Mouse (Mus musculus) kidney, postnatal 0 days (tissue): ENCODE results near the gene Pbxip1. TPM values are rescaled to one million over a fixed set of nuclear protein-coding genes. Genes with fewer than 3 reads are reported as not detected.
A peak's percentile ranks its signal among the peaks of the same experiment; 100 is the strongest.
"Not testable (repeated sequence)": the region's sequence is repeated elsewhere in the genome, so short reads cannot be mapped to it uniquely, and the experiment has no call there.

Source experiments
- ATAC-seq: fragments of 200-750 bp; cut with Nextera tagmentation; replicated peaks from 2 replicates; pipeline ENCODE4 v1.8.0; 2017; ENCODE audit warnings: low read depth, moderate number of reproducible peaks, moderate TSS enrichment, moderate library complexity; ENCODE audit not compliant: low FRiP score
- DNase-seq: peaks from one replicate; pipeline ENCODE4 v3.0.0-alpha.2; 2016; ENCODE audit warnings: low spot score
- H3K27ac ChIP-seq: fragments of 300-500 bp; sonication (generic); 2 replicates; pipeline ENCODE4 v1.5.1; 2014; ENCODE audit warnings: mild to moderate bottlenecking
- H3K27me3 ChIP-seq: fragments of 300-500 bp; sonication (generic); 2 replicates; pipeline ENCODE4 v1.6.1; 2014; ENCODE audit warnings: low read length, mixed read lengths; ENCODE audit not compliant: insufficient read depth
- H3K36me3 ChIP-seq: fragments of 300-500 bp; sonication (generic); 2 replicates; pipeline ENCODE4 v1.6.1; 2014; ENCODE audit warnings: low read length, mixed read lengths; ENCODE audit not compliant: insufficient read depth
- H3K4me1 ChIP-seq: fragments of 300-500 bp; sonication (generic); replicated peaks from 2 replicates; pipeline ENCODE4 v1.6.1; 2014; ENCODE audit warnings: antibody characterized with exemption, low read length, mixed read lengths; ENCODE audit not compliant: insufficient read depth
- H3K4me2 ChIP-seq: fragments of 300-500 bp; sonication (generic); 2 replicates; pipeline ENCODE4 v1.6.1; 2014; ENCODE audit warnings: mild to moderate bottlenecking, low read length, moderate library complexity, mixed read lengths
- H3K4me3 ChIP-seq: fragments of 300-500 bp; sonication (generic); replicated peaks from 2 replicates; pipeline ENCODE4 v1.5.1; 2014; ENCODE audit warnings: low read depth, low read length
- H3K9ac ChIP-seq: fragments of 300-500 bp; sonication (generic); 2 replicates; pipeline ENCODE4 v1.6.1; 2014; ENCODE audit warnings: low read depth, low read length
- H3K9me3 ChIP-seq: fragments of 300-500 bp; sonication (generic); replicated peaks from 2 replicates; pipeline ENCODE4 v1.6.1; 2016; ENCODE audit warnings: low read length, inconsistent platforms, mixed read lengths
- CTCF ChIP-seq: IDR thresholded peaks from 2 replicates; pipeline ENCODE4 v1.5.1; 2016; ENCODE audit warnings: antibody characterized with exemption, low read depth, mild to moderate bottlenecking, moderate library complexity
- WGBS: fragments of 180-500 bp; shearing (Covaris S2); extraction: QIAGEN DNeasy Blood & Tissue Kit; methylation state at CpG from one replicate; pipeline ENCODE4 v1.1.7; 2014; 5-methylcytosine and 5-hydroxymethylcytosine counted together
- polyA plus RNA-seq: library from polyadenylated mRNA; unstranded; fragments of >200 nt; fragmentation: Nextera tagmentation; extraction: Ambion mirVana; gene quantifications from 2 replicates; pipeline ENCODE4 v1.2.1, GENCODE M21; 2015

Gene Pbxip1
- polyA plus RNA-seq, 1 experiment from 2014 or later: 65.2 TPM

DNA sequence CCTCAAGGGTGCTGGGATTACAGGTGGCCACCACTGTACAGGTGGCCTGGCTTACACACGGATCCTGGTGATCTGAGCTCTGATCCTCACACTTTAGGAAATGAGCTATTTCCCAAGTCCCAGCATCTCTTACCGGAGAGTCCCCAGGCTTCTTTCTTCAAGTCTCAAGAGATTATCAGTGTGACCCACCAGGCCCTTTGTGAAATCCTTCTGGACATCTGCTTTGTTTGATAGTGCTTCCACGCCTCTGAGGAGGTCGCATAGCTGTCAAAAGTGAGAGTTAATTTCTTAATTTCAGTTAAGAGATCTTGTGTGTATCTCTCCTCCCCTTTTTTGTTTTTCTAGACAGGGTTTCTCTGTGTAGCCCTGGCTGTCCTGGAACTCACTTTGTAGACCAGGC lies 10.6 kb upstream of the Pbxip1 start:
- Histone ChIP-seq H3K36me3 (peaks cover 19% of the 10 kb centered on the region), H3K4me3 (no peak overlapping the region), H3K9me3 (no peaks in the 10 kb centered on the region), H3K27ac (no peak overlapping the region), H3K4me2 (no peak overlapping the region), H3K4me1 (peaks cover 13% of the 10 kb centered on the region), H3K9ac (no peak overlapping the region), H3K27me3 (no peaks in the 10 kb centered on the region)
- 90% methylated on average over 4 of the region's 4 CpGs for WGBS
- DNase-seq (no peak), ATAC-seq (no peak)
- no peak for TF ChIP-seq CTCF

DNA sequence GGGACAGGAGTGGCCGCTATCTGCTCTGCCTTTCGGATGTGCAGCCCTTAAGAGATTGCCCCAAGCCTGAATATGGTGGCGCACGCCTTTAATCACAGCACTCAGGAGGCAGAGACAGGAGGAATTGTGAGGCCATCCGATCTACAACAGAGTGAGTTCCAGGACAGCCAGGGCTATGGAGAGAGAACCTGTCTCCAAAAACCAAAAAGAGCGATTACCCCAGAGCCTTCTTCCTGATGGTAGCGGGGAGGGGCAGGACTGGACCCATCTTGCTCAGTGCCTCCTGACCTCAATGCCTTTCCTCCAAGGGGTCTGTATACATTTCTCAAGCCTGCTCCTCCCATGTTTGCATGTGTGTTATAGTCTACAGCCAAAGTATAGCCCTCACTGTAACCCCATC lies 7.5 kb upstream of the Pbxip1 start:
- H3K27ac ChIP-seq, H3K4me2 ChIP-seq, H3K9ac ChIP-seq, H3K9me3 ChIP-seq, H3K4me3 ChIP-seq, H3K4me1 ChIP-seq, H3K27me3 ChIP-seq, ATAC-seq, DNase-seq: not testable (repeated sequence)
- H3K36me3 ChIP-seq: peaks cover 31% of the 10 kb centered on the region
- WGBS: 81% methylated on average over 6 of the region's 7 CpGs

DNA sequence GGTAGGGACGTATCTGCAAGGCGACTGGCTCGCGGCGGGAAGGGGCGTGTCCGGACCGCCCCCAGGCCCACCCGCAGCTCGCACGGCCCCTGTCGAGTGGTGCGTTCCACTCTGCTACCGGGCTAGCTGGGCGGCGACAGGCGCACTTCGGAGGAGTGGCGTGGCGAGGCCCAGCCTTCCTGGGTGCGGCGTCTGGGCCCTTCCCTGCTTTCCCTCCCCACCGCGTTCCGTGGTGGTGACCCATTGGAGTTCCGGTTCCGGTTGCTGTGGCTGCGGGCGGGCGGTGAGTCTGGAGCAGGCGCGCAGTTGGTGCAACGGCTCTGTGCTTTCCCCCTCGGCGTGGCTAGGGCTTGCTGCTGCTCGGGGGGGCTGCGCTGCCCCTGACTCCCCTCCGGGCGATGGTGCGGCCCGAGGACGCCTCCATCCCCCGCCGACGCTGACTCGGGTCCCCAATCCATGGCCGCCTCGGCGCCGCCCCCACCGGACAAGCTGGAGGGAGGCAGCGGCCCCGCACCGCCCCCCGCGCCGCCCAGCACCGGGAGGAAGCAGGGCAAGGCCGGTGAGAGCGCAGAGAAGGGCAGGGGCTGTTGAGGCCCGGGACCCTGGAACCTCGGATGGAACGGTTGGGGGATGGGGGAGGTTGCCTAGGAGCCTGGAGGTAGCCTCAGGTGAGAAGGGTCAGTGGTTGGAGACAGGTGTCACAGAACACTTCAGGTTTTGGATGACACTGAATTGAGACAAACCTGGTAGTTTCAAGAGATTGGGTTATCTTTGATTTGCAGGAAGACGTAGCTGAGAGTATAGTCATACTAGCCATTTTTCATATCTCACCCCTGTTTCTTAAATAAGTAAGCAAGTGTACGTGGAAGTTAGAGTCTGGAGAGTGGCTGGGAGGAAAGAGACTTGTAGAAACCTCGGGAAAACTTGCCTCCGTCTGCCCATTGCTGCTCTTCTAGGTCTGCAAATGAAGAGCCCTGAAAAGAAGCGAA lies 6.0 kb upstream of the Pbxip1 start, which contains the start of gene Pygo2:
Pygo2 (plus strand) TSS at position 44 of the 989 bp plus-strand sequence.
- H3K27me3 ChIP-seq: no peaks in the 10 kb centered on the region
- H3K4me3 ChIP-seq: peak within 1 kb of the TSS; percentile 81
- H3K9ac ChIP-seq: peak within 1 kb of the TSS; percentile 79
- WGBS: 1% methylated on average over 61 of the region's 68 CpGs
- H3K9me3 ChIP-seq: no peaks in the 10 kb centered on the region
- peak; percentile 97 for ATAC-seq
- peak; percentile 98 for DNase-seq
- peak within 1 kb of the TSS; percentile 77 for H3K4me2 ChIP-seq
- H3K4me1 ChIP-seq: peaks cover 7% of the 10 kb centered on the region
- H3K36me3 ChIP-seq: peaks cover 30% of the 10 kb centered on the region
- peak within 1 kb of the TSS; percentile 85 for H3K27ac ChIP-seq
- no peak; the same call in 1 of the 2 replicates for TF ChIP-seq CTCF

DNA sequence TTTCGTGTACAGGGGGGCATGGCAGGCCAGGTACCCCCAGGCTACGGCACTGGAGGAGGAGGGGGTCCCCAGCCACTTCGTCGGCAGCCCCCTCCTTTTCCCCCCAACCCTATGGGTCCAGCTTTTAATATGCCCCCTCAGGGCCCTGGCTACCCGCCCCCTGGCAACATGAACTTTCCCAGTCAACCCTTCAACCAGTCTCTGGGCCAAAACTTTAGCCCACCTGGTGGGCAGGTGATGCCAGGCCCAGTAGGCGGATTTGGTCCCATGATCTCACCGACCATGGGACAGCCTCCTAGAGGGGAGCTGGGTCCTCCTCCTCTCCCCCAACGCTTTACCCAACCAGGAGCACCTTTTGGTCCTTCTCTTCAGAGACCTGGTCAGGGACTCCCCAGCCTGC lies 3.9 kb upstream of the Pbxip1 start:
- no peaks in the 10 kb centered on the region for H3K27me3 ChIP-seq
- no peaks in the 10 kb centered on the region for H3K9me3 ChIP-seq
- H3K27ac ChIP-seq: no peak overlapping the region
- H3K36me3 ChIP-seq: peaks cover 22% of the 10 kb centered on the region
- no peak overlapping the region for H3K4me2 ChIP-seq
- H3K4me3 ChIP-seq: no peak overlapping the region
- DNase-seq (no peak), ATAC-seq (no peak)
- no peak for TF ChIP-seq CTCF
- H3K9ac ChIP-seq: no peak overlapping the region
- WGBS: 92% methylated on average over 8 of the region's 8 CpGs
- peaks cover 13% of the 10 kb centered on the region for H3K4me1 ChIP-seq

DNA sequence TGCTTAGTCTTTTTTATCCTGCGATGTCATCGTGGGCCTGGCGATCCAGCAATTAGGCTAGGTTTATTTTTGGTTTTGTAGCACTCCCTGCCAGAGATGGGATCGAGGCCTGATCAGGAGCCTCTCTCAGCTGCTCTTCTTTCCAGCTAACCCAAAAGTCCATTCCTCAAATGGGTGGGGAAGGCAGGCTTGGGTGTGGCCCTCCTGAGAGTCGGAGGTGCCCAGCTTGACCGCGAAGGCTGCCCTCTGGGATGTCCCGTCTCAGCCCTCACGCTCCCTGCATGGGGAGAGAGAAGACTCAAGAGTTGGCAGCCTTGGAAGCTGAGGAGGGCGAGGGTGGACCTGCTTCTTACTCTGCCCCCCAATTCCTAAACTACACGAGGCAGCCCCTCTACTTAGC lies 2.0 kb upstream of the Pbxip1 start:
- 87% methylated on average over 11 of the region's 11 CpGs for WGBS
- Histone ChIP-seq H3K36me3 (peaks cover 17% of the 10 kb centered on the region), H3K4me3 (no peak overlapping the region), H3K4me1 (peaks cover 13% of the 10 kb centered on the region), H3K27ac (no peak overlapping the region), H3K27me3 (no peaks in the 10 kb centered on the region), H3K9me3 (no peaks in the 10 kb centered on the region), H3K4me2 (no peak overlapping the region), H3K9ac (no peak overlapping the region)
- no peak for TF ChIP-seq CTCF
- ATAC-seq (no peak), DNase-seq (no peak)

DNA sequence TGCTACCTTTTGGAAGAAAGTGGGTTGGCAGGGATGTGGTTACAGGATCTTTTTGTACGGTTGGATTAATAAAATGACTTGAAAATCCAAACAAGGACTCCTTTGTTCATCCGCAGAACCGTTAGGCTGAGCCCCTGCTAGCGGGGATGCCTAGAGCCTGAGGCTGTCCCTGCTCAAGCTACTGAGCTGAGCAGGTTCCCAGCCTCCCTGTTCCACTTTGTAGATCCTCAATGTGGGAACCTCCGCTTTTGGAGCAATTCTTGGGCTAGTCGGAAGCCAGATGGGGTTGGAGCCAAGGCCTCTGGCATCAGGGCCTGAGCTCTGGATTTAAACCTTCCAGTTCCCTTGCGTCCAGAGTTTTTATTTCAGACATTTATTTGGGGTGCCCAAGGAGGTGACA lies 1.5 kb upstream of the Pbxip1 start:
- ATAC-seq: no peak
- H3K27ac ChIP-seq: no peak overlapping the region
- 72% methylated on average over 7 of the region's 7 CpGs for WGBS

More for the DNA sequence above, 1.5 kb upstream of the Pbxip1 start:
- H3K9ac ChIP-seq: no peak overlapping the region
- H3K27me3 ChIP-seq: no peaks in the 10 kb centered on the region
- H3K4me2 ChIP-seq: no peak overlapping the region
- peaks cover 17% of the 10 kb centered on the region for H3K36me3 ChIP-seq
- H3K4me1 ChIP-seq: peaks cover 13% of the 10 kb centered on the region
- no peak overlapping the region for H3K4me3 ChIP-seq
- TF ChIP-seq CTCF: no peak
- DNase-seq: no peak
- H3K9me3 ChIP-seq: no peaks in the 10 kb centered on the region
